Mouse (Mus musculus) G1E (cell line): ENCODE data around the gene Tmod1. TPM values are rescaled to one million over a fixed set of nuclear protein-coding genes. Genes with fewer than 3 reads are reported as not detected.

Source experiments
- ATAC-seq: 2 replicates; pipeline ENCODE4 v1.8.0; 2016; ENCODE audit warnings: mild to moderate bottlenecking; ENCODE audit not compliant: insufficient number of reproducible peaks, poor library complexity, low FRiP score, severe bottlenecking; ENCODE audit errors: extremely low read depth
- DNase-seq: peaks from one replicate; pipeline ENCODE4 v3.0.0; 2012; ENCODE audit warnings: low spot score
- H3K27me3 ChIP-seq: 2 replicates; pipeline ENCODE4 v1.6.1; 2012; ENCODE audit warnings: mild to moderate bottlenecking, low read length, inconsistent platforms; ENCODE audit not compliant: insufficient read depth
- H3K36me3 ChIP-seq: replicated peaks from 2 replicates; pipeline ENCODE3; 2012; ENCODE audit warnings: mild to moderate bottlenecking, inconsistent platforms
- H3K4me1 ChIP-seq: 2 replicates; pipeline ENCODE4 v1.6.1; 2012; ENCODE audit warnings: low read depth, low read length, inconsistent platforms, mixed read lengths; ENCODE audit not compliant: insufficient read depth
- H3K4me3 ChIP-seq: 2 replicates; pipeline ENCODE4 v1.5.1; 2012; ENCODE audit warnings: low read depth, mild to moderate bottlenecking, inconsistent platforms, low read length, moderate library complexity, mixed read lengths
- H3K9me3 ChIP-seq: replicated peaks from 2 replicates; pipeline ENCODE4 v1.6.1; 2012; ENCODE audit warnings: inconsistent platforms
- CTCF ChIP-seq: IDR thresholded peaks from 2 replicates; pipeline ENCODE4 v1.5.1; 2012; ENCODE audit warnings: low read depth, low read length, inconsistent platforms, mixed read lengths
- GATA1 ChIP-seq: IDR thresholded peaks from 2 replicates; pipeline ENCODE4 v1.6.1; 2012; ENCODE audit warnings: borderline replicate concordance, low read length, inconsistent platforms, mixed read lengths
- GATA2 ChIP-seq: IDR thresholded peaks from 2 replicates; pipeline ENCODE4 v1.6.1; 2012; ENCODE audit warnings: low read depth, low read length, inconsistent platforms, borderline replicate concordance
- POLR2AphosphoS5 ChIP-seq: IDR thresholded peaks from 2 replicates; pipeline ENCODE4 v1.6.1; 2012; ENCODE audit warnings: low read depth, low read length, inconsistent platforms; ENCODE audit not compliant: insufficient replicate concordance
- TAL1 ChIP-seq: conservative IDR thresholded peaks from 2 replicates; pipeline ENCODE4 v1.6.1; 2012; ENCODE audit warnings: low read depth, low read length, inconsistent platforms, mixed read lengths
- polyA plus RNA-seq: library from polyadenylated mRNA; stranded (reverse); fragments of >175 nt; gene quantifications from 2 replicates; pipeline ENCODE4 v1.2.3, GENCODE M21; 2012
- total RNA-seq, 2 experiments: library from RNA; stranded (forward) in 1 of 2; stranded (reverse) in 1 of 2; fragments of 200-1000 nt in 1 of 2; fragments of >200 nt in 1 of 2; fragmentation: Nextera tagmentation in 1 of 2; gene quantifications; 2 replicates each; pipeline ENCODE4 v1.2.3; 2014 to 2017

Gene Tmod1
- 6.9 and 14.6 TPM in 2 replicates for total RNA-seq (2014; fragmentation: Nextera tagmentation)
- total RNA-seq (2017) = 0.99 and 1.1 TPM in 2 replicates
- 0.64 and 0.65 TPM in 2 replicates for polyA plus RNA-seq

GRCm38 (mm10) chr4:46038892-46039751, at the start of gene Tmod1:
Gene Tmod1, plus strand, starts transcription at chr4:46038935.
- peaks cover 50% of the 10 kb centered on the region for H3K4me1 ChIP-seq
- no peak for ATAC-seq
- peaks cover 41% of the 10 kb centered on the region for H3K27me3 ChIP-seq
- H3K9me3 ChIP-seq = no peaks in the 10 kb centered on the region
- no peaks in the 10 kb centered on the region for H3K36me3 ChIP-seq
- TF ChIP-seq GATA1 (no peak), TAL1 (no peak)
- peak; percentile 52 for DNase-seq
- peak within 1 kb of the TSS; percentile 73 for H3K4me3 ChIP-seq

- ATAC-seq = no peak
- no peak for DNase-seq
- Histone ChIP-seq H3K27me3 (peaks cover 8% of the 10 kb centered on the region), H3K4me3 (no peak overlapping the region), H3K9me3 (no peaks in the 10 kb centered on the region), H3K4me1 (no peaks in the 10 kb centered on the region), H3K36me3 (no peaks in the 10 kb centered on the region)
- TF ChIP-seq CTCF = no peak
- no peak for TF ChIP-seq TAL1
- TF ChIP-seq GATA1 = no peak
- TF ChIP-seq POLR2AphosphoS5 = no peak
- TF ChIP-seq GATA2 = no peak
Observed at GRCm38 (mm10) chr4:45990427-45991135, 48.2 kb upstream of the Tmod1 start.

- no peak for TF ChIP-seq POLR2AphosphoS5
- no peak for TF ChIP-seq GATA2
- TF ChIP-seq TAL1 = no peak
- TF ChIP-seq CTCF = no peak
- no peak for TF ChIP-seq GATA1
- Histone ChIP-seq H3K9me3 (no peaks in the 10 kb centered on the region), H3K36me3 (no peaks in the 10 kb centered on the region), H3K4me1 (no peaks in the 10 kb centered on the region), H3K4me3 (no peak overlapping the region), H3K27me3 (peaks cover 13% of the 10 kb centered on the region)
- DNase-seq (no peak), ATAC-seq (no peak)
Observed at GRCm38 (mm10) chr4:45998536-45998935, 40.2 kb upstream of the Tmod1 start.

- DNase-seq = no peak
- ATAC-seq = no peak
- TF ChIP-seq POLR2AphosphoS5 (no peak), GATA2 (no peak)
- H3K9me3 ChIP-seq = no peaks in the 10 kb centered on the region
- no peak overlapping the region for H3K4me3 ChIP-seq
- no peaks in the 10 kb centered on the region for H3K36me3 ChIP-seq
- no peaks in the 10 kb centered on the region for H3K4me1 ChIP-seq
- peaks cover 23% of the 10 kb centered on the region for H3K27me3 ChIP-seq
Observed at GRCm38 (mm10) chr4:46008142-46008793, 30.5 kb upstream of the Tmod1 start.

- TF ChIP-seq GATA2 (no peak), GATA1 (no peak), POLR2AphosphoS5 (no peak), CTCF (no peak), TAL1 (no peak)
- no peak for DNase-seq
- no peak overlapping the region for H3K4me3 ChIP-seq
- no peak for ATAC-seq
- H3K36me3 ChIP-seq = no peaks in the 10 kb centered on the region
- no peaks in the 10 kb centered on the region for H3K9me3 ChIP-seq
- no peaks in the 10 kb centered on the region for H3K4me1 ChIP-seq
- peaks cover 12% of the 10 kb centered on the region; the same call in 1 of the 2 replicates for H3K27me3 ChIP-seq
Observed at GRCm38 (mm10) chr4:46011698-46012097, 27.0 kb upstream of the Tmod1 start.

- ATAC-seq (no peak), DNase-seq (no peak)
- no peak for TF ChIP-seq POLR2AphosphoS5
- TF ChIP-seq GATA2 = no peak
- TF ChIP-seq TAL1 = no peak
- no peak for TF ChIP-seq CTCF
- no peak for TF ChIP-seq GATA1
- Histone ChIP-seq H3K4me1 (no peaks in the 10 kb centered on the region), H3K4me3 (no peak overlapping the region), H3K27me3 (peaks cover 14% of the 10 kb centered on the region), H3K36me3 (no peaks in the 10 kb centered on the region), H3K9me3 (no peaks in the 10 kb centered on the region)
Observed at GRCm38 (mm10) chr4:46015605-46016004, 23.1 kb upstream of the Tmod1 start.
